Mouse (Mus musculus): ENCODE results near the gene Slc25a47. TPM values are rescaled to one million over a fixed set of nuclear protein-coding genes. Genes with fewer than 3 reads are reported as not detected.

The Slc25a47 gene
- total RNA-seq, 2 experiments from 2014 or later, result 8.6 to 10.5 TPM

DNA sequence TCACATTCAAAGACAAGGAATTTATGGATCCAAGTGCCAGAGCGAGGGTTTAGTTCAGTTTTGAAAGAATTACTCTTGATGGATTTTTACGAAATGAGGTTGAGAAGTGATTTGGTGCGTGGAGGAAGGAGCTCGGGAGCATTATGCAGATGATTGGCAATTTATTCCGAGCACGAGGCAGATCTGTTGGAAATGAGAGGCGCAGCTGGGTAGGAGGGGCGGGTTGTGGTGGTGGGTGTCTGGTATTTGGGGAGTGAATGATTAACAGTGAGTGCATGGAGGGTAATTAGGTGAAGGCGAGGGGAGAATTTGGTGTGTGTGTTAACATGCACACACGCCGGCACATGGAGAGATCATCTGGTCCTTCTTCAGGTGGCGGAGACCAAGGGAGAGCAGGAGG, 70.6 kb downstream of the Slc25a47 start:
- DNase-seq (ENCODE audit: low spot score in 2 of 2), result no peak

Small RNAs within 50 kb of the gene (microRNA-seq; reads per million reads assigned to microRNA genes)
- 48.2 reads per million, percentile 43 among the genes with 10 or more reads in this experiment for gene Mir345

Other genes starting within 250 kb of the Slc25a47 start
- not detected for gene Degs2, start 133.7 kb upstream of the Slc25a47 start, total RNA-seq (2021)
- 10 to 100 TPM; 36.7 to 43.8 TPM for gene Yy1, start 43.1 kb upstream of the Slc25a47 start, total RNA-seq (2021)
- gene Slc25a29, start 163 bp upstream of the Slc25a47 start, total RNA-seq (2021), result 1 to 10 TPM; 3.4 to 5.6 TPM
- gene Wdr25, start 57.6 kb downstream of the Slc25a47 start, total RNA-seq (2021), result 1 to 10 TPM; 5.1 to 5.8 TPM
- 10 to 100 TPM; 33.6 to 39.9 TPM for gene Wars, start 58.1 kb downstream of the Slc25a47 start, total RNA-seq (2021)
- gene Begain, start 232.2 kb downstream of the Slc25a47 start, total RNA-seq (2021), result 1 to 10 TPM; 6.2 to 7.0 TPM